Mouse (Mus musculus) embryonic fibroblast, embryonic 13.5 days (primary cell): ENCODE measurements around the gene Muc13.

Experiments
- CTCF ChIP-seq: IDR thresholded peaks from 2 replicates; pipeline ENCODE4 v1.5.1; 2011; ENCODE audit warnings: mild to moderate bottlenecking, control low read depth, low read length, moderate library complexity, borderline replicate concordance; ENCODE audit not compliant: insufficient read depth
- POLR2A ChIP-seq: IDR thresholded peaks from 2 replicates; pipeline ENCODE4 v1.6.1; 2011; ENCODE audit warnings: low read depth, mild to moderate bottlenecking, control low read depth, low read length, moderate library complexity

- TF ChIP-seq CTCF (no peak), POLR2A (no peak)
Measured at GRCm38 (mm10) chr16:33828496-33828895, 34.7 kb downstream of the Muc13 start.
